Mouse (Mus musculus): ENCODE measurements around the gene Dlgap4.

DNA sequence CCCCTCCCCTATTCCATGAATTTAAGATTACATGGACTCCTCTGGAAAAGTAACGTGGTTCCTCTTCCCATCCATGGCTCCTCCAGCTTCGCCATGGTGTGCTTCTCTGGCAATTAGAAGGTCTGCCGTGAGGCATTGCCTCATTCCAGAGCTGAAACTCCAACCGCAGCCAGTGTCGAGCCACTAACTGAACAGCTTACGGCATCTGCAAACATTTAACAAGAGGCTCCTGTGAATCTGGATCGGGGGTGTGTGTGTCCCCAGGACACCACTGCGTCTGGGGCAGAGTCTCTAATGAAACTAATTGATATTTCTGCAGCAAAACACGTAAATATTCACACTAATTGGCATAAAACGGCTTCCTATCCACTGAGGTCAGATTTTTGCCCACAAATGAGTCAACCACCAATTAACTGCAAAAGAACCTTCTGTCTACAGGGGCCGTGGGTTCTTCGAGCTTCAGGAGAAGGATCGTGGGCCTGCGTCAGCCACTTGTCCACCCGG, 18.5 kb upstream of the Dlgap4 start:
- TF ChIP-seq CTCF (IDR thresholded peaks at IDR 0.05; ENCODE audit: control insufficient read depth, insufficient read depth, low read length) (no peak), POLR2A (IDR thresholded peaks at IDR 0.05; ENCODE audit: borderline replicate concordance, control insufficient read depth, low read depth, low read length) (no peak)

All from bone marrow, adult 2 months (tissue).